Mouse (Mus musculus): ENCODE data around the gene Plppr5. TPM values are rescaled to one million over a fixed set of nuclear protein-coding genes. Genes with fewer than 3 reads are reported as not detected.

The Plppr5 gene
- polyA plus RNA-seq, 1 experiment from 2014 or later = 0.85 TPM

Other genes starting within 250 kb of the Plppr5 start
- gene Plppr4, start 214.0 kb upstream of the Plppr5 start, polyA plus RNA-seq (2014; fragmentation: Nextera tagmentation; extraction: Ambion mirVana) = 1.6 TPM in 2 replicates

Measured in embryonic facial prominence, embryonic 14.5 days (tissue).